Mouse (Mus musculus): ENCODE measurements around the gene Nphp1.

Nphp1 gene

DNA sequence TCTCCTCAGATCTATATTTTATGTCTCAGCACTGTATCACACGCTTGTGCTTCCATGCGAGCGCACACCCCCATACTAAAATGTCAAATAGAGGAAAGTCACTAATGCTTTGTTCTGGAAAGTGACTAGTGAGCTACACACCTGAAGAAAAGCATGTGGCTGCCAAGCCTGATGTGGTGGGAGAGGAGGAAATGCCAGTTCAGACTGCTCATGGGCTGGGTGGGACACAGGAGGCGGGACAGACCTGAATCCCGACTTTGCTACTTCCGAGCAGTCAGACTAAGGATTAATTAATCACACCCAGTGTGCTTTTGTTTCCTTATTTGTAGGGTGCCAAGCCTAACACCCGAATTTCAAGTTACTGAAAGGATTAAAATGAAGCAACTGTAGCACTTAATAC lies 40.4 kb downstream of the Nphp1 start:
- DNase-seq: no peak

DNA sequence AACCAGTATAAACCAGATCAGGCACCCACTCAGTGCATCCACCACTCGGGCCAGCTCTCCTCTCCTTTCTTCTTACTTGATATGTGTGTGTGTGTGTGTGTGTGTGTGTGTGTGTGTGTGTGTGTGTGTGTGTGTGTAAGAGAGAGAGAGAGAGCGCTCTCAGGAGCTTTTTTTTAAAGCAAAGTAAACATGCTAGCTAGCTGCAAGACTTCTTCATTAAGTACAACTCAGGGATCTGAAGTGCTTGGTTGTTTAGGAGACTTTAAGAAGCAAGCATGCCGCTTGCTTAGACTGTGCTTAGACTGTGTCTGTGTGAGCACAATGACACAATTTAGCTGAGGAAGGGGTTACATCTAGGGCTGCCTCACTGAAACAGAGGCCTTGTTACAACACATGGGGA lies 46.1 kb downstream of the Nphp1 start:
- no peak for DNase-seq

DNA sequence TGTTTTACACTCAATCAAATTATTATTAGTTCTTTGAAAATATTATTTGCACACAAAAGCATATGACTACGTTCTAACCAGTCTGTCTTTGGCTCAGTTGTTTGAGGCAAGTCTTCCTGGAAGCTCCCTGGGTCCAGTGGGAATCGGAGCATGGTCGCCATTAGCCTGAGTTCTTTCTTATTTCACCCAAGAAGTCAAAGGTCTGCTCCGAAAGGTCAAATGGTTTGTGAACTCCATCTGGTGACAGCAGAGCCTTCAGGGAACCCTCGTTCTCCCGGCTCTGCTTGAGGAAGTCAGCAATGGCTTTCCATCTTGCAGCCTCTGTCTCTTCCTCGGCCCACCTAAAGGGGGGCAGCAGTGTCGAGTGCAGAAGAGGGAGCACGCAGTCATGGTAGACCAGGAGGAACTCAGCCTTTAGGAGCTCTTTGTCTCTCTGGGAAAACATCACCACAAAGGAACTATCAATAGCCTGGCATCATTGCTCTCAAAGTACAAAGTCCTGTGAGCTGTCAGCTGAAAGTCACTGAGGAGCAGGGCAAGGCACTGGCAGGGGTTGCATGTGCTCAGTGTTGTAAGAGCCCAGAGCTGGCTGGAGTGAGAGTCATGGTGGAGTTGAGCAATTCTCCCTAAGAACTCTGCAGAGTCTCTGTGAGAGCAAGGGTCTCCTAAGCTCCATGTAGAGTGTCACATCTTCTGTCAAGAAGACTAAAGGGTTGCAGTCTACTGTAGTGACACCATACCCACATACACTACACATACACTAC lies 47.8 kb downstream of the Nphp1 start:
- DNase-seq: no peak

DNA sequence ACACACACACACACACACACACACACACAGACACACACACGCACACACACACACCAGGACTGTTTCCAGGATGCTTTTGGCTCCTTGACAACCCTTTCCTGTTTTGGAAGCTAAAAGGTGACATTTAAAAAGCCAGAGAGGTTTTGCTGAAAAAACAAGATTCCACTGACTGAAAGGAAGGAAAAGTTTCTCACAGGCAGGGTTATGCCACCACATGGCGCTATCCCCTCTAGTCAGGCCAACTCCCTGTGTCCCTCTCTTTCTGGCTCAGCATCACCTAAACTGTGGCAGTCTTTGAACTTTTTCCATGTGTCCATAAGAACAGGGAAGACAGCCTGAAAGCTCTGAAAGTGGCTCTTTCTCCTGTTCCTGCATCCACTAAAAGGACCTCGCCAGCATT lies 50.8 kb downstream of the Nphp1 start:
- DNase-seq: no peak

DNA sequence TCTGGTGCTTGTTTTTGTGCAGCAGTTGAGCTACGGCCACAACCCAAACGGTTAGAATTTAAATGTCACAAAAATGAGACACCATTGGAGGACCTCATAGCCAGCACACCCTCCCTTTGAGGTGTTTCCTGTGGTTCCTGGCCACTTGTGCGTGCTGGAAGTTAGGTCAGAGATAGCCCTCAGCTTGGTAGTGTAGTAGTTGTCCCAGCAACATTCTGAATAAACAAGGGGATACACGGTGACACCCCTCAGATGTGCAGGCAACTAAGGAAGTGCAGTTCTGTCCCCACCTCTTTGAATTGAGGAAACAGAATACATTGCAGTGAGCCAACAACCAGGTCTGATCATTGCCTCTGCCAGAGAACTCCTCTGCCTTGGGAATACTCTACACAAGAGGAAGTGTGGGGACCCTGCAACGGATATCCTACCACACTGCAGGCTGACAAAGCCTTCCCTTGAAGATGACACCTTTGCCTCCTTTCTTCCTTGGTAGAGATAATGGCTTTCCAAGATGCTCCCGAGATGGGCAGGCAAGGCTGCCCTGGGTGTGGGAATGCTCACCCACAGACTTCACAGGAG lies 52.0 kb downstream of the Nphp1 start:
- no peak for DNase-seq

DNA sequence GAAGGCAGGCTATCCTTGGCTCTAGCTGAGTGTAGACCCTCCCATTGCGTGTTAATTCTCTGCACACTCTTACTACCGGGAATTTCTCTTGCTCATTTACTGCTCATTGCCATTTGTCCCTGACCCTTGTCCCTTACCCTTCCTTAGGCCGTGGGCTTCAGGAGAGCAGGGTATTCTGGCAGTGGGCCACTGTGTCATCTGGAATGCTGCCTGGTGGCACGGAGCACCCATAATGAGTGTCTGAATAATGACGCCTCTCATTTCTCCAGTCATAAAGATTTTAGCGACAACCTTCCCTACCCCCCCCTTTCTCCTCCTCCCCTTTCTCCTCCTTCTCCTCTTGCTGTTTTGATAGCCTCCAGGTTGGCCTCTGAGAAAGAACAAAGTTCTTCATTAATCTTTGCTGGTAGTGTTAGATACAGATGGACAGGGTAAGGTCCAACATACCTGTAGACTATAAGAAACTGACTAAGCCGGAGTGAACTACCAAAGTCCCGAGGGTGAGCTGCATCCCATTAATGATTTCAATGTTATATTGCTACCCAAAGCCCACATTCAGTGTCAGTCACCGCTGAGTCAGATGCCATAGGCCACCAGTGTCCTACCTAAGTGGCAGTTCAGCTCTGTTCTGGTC lies 53.1 kb downstream of the Nphp1 start:
- DNase-seq: no peak

DNA sequence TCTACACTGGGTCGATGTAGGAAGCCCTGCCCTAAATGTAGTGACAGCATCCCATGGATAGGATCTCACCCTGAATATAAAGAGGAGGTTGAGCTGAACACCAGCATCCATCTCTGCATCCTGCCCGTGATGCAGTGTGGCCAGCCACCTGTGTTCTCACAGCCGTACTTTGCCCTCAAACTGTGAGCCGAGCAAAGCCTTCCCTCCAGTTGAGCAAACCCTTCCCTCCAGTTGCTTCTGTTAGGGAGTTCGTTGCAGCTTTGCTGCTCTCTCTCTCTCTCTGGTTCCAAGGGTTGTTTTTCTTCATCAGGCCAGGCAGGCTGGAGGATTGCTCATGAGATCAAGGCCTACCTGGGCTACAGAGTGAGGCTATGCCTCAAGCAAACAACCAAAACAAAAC lies 53.8 kb downstream of the Nphp1 start:
- no peak for DNase-seq

DNA sequence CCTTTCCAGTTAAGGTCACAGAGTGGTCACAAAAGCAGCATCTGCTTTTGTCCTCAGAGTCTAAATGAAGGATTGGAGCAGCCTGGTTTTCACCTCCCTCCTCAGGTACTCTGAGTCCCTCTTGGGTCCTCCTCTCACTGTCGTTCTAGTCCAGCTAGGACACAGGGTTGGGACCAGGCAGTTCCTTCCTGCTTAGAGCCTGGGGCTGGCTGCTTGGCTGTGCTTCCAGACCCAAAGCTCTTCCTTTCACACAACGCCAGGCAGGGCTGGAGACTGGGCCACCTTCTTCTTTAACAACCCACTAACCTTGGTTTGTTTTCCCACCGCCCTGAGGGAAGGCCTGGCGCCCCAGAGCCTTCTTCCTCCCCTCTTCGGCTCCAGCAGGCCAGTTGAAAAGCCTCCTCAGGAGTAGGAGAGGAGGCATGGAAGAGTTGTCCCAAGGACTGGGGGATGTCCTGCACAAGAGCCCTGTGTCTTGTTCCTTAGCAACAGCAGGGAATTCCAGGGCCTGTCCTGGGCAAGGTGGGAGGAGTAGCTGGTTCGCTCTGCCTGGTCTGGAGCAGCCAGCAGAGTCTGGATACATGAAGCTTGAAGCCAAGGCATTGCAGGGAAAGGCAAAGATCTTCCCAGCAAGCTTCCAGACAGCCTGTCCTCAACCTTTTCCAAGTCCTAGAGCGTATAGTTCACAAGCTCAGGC lies 58.2 kb downstream of the Nphp1 start:
- no peak for DNase-seq

DNA sequence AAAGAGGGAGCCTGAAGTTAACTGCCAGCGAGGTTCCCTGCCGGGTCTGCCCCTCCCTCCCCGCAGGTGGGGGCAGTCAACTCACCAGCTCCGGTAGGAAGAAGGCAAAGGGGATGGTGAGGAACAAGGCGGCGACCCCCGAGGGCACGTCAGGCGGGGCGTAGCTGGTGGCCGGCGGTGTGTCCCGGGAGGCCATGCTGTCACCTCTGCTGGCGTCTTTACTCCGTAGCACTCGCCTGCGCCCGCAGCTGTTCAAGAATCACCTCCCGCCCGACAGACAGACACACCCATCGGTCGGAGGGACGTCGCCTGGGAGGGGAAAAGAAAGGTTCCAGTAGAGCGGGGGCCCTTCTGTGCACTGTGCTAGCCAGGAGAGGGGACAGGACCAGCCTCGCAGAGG lies 59.0 kb downstream of the Nphp1 start, which contains the start of gene Mall:
TSS of gene Mall (minus strand) at position 262 of the 400 bp plus-strand sequence.
- DNase-seq: peak; percentile 6

DNA sequence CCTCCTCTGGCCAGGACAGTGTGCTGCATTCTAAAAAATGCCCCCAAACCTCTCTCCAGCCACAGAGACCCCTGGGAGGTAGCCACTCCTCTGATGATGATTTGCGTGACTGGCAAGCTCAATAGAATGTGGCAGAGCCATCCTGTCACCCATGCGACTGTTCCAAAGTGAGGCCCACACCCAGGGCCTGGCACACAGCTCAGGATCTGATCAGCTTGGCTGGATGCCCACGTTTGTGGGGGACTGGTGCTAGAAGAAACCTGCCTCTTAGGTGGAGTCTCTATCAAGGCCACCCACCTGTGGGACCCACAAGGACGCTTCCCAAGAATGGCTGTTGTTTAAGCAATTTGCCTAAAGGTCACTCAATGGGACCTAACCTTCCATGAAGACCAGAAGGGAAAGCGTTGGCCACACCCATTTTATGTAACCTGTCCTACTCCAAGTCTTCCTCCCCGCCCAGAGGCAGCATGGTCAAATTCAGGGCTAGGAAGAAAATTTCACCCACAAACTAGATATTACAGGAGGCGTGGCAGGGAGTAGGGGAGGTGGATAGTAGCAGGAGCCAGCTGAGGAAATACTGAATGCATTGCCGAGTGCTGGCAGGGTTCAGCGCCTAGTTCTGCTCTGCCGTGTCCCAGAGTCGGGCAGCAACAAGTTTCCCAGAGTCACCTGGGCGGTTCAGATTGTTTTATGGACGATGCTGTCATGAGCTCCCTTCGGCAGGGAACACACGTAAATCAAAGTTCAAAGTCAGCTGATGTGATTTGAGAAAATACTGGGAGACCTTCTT lies 59.8 kb downstream of the Nphp1 start:
- no peak for DNase-seq

DNA sequence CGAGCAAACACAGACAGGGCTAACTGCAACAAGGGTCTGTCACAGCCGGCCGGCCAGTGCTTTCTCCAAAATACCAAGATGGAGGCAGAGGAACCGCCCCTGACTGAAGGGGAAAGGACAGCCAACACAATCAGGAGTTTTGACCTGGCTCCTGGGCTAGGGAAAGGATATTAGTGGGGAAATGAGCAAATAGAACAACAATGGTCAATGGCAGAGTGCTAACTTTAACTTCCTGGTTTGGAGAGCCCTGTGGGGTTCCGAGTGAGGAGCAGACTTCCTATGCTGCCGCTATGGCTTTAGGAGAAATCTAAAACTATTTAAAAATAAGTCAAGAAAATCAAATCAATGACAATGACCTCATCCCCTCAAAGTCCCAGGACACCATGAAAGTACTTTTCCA lies 60.6 kb downstream of the Nphp1 start:
- no peak for DNase-seq

DNA sequence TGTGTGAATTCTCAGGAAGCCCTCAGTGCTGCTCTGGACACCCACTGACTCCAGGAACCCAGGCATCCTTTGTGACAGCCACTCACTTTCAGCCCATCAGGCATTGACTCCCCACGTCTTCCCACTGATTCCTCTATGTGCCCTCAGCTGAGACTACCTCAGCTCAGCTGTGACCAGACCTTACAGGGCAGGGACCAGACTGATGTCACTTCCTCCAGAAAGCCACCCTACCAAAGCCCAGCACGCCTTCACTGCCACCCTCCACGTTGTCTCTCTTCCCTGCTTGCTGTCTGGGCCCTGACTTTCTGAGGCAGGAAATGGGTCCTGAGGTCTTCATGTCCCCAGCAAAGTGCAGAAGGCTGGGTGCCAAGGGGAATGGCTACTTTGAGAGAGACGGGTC lies 65.5 kb downstream of the Nphp1 start:
- no peak for DNase-seq

DNA sequence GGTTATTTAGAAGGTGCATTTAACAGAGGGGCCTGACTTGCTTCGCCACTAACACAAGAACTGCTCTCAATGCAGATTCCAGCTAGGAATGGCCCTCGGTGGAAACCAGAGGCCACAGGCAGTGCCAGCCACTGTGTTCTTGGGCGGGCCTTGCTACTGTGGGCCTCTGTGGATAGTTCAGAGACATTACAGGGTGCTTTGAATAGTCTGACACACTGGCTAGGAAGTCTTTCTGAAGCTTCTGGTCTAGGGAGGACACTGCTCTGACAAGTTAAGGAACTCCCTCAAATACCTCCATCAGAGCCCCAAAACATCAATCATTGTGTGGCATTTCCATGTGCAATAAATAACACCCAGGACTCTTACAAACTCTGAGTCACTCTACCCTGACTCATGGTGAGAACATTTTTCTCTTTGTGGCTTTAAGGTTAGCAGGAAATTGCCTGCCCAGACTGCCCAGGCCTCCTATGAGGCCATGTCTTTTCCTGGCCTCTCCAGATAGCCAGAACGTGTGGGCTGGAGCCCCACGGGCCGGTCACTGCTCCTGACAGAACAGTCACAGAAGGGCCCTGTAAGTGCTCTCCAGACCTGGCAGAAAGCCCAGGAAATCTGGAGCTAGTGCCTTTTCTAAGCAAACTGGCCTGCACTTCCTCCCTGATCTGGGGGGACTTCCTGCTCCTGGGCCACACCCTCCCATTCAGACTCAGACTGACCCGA lies 66.4 kb downstream of the Nphp1 start:
- DNase-seq: no peak

DNA sequence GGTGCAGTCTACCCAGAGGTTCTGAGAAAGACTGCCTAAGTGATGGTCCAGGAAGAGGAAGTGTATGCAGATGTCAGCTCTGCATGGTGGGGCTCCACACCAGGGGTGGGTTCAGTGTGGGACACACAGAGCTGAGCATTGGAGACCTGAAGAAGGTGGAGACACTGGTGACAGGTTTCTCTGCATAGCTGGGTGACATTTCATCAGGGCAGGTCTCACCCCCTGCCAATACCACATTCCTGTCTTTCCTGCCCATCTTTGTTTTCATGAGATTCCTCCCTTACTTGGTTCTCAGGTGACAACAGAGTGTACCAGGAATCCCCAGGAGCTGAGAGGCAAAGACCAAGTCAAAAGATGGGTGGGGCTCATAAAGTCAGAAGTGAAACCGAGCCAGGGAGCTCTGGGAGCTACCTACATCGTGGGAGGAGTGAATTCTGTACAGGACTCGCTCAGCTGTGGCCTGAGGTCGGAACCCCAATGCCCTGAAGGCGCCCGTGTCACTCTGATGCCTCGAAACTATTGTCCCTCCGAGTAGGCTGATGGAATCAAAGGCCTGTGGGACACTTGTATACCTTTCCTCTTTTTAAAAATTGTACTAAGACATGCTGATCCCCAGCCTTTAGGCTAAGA lies 69.7 kb downstream of the Nphp1 start:
- DNase-seq: no peak

DNA sequence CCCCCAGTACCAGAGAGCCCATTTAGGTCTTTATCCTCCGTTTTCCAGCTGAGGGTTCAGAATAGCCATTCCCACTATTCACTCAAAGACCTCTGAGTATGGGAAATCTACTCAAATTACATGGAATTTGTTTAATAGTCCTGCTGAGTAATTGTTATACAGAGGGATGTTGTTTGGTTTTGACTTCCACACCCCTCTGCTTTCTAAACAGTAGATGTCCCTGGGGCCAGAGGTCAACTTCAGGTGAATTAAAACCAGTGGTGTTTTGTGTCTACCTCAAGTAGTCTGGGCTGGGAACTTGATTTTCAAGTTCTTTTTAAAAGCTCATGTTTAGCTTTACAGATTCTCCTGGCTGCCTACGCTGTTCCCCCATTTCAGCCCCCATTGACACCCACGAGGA lies 74.0 kb downstream of the Nphp1 start:
- no peak for DNase-seq

DNA sequence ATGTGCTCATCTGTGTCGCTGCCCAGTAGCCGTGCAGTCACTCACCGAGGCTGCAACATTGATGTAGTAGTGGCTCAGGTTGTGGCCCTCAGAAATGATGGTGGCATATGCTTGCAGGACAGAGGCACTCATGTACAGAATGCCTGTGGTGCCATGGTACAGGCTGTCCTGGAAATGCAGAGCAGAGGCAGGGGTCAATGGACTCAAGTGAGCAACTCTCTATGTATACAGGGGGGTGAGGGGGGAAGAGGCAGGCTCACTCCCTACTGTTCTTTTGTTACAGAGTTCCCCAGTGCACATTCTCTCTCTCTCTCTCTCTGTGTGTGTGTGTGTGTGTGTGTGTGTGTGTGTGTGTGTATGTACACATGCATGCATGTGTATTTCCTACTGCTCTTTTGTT lies 79.9 kb downstream of the Nphp1 start:
- no peak for DNase-seq

DNA sequence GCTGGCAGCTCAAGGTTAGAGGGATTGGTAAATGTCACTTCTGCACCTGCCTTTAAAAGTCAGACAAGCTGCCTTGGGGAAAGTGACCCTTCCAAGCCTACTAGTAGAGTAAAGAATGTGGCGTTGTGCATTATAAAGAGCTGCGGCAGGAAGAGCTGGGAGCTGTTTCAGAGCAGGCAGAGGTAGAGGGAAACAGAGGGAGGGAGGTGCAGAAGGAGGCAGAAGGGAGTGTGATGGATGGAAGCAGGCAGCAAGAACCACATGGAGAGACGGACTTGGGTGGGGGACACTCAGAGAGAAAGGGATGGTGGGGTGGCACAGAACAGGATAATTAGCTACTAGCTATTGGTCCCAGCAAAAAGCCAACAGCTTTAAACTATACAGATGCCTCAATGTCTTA lies 80.6 kb downstream of the Nphp1 start:
- no peak for DNase-seq

DNA sequence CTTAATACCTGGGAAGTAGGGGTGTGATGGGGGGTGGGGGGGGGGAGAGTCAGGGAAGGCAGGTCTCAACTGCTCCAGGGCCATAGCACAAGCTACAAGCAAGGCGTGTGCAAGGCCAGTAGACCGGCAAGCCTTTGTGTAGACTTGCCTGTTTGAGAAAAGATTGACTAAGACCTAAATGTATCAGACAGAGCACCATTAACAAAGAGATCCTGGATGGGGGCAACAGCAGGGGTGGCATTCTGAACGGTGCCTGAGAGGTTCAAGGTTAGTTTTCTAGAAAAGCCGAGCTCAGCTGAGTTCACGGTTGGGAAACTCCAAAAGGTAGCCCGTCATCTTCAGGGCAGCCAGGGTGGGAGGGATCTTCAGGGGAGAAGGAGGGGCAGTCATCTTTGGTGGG lies 83.4 kb downstream of the Nphp1 start:
- no peak for DNase-seq

Measured in thymus, postnatal 14 days (tissue).